Mouse (Mus musculus) layer of hippocampus, postnatal 36 days (tissue): ENCODE results near the gene Xylt1. TPM values are rescaled to one million over a fixed set of nuclear protein-coding genes. Genes with fewer than 3 reads are reported as not detected.

Source experiments
- DNase-seq, 2 experiments: peaks; one replicate each; pipeline ENCODE4 v3.0.0; 2022
- total RNA-seq, 2 experiments: library from RNA; stranded (reverse); gene quantifications; 2 replicates each; pipeline ENCODE4 v1.2.3; 2021

Xylt1 gene
- total RNA-seq, 2 experiments from 2014 or later, result 48.9 to 49.5 TPM

- no peak for DNase-seq
These were observed 136.1 kb downstream of the Xylt1 start for GRCm38 (mm10) chr7:117516896-117517295.

GRCm38 (mm10) chr7:117521369-117521768 lies 140.6 kb downstream of the Xylt1 start:
- no peak for DNase-seq

- DNase-seq, result no peak
These were observed 141.4 kb downstream of the Xylt1 start for GRCm38 (mm10) chr7:117522092-117522635.

- peak in 1 of 2 experiments; percentile 19 for DNase-seq
These were observed 143.8 kb downstream of the Xylt1 start for GRCm38 (mm10) chr7:117524430-117525214.

- DNase-seq, result no peak
These were observed 144.9 kb downstream of the Xylt1 start for GRCm38 (mm10) chr7:117525678-117526077.

- DNase-seq, result no peak
These were observed 145.8 kb downstream of the Xylt1 start for GRCm38 (mm10) chr7:117526570-117526969.

- DNase-seq, result no peak
These were observed 149.2 kb downstream of the Xylt1 start for GRCm38 (mm10) chr7:117529787-117530655.

- no peak for DNase-seq
These were observed 151.9 kb downstream of the Xylt1 start for GRCm38 (mm10) chr7:117532651-117533050.

- no peak for DNase-seq
These were observed 152.4 kb downstream of the Xylt1 start for GRCm38 (mm10) chr7:117533164-117533563.

- no peak for DNase-seq
These were observed 159.2 kb downstream of the Xylt1 start for GRCm38 (mm10) chr7:117539931-117540330.

- no peak for DNase-seq
These were observed 159.6 kb downstream of the Xylt1 start for GRCm38 (mm10) chr7:117540413-117540812.

GRCm38 (mm10) chr7:117541056-117541455 lies 160.3 kb downstream of the Xylt1 start:
- no peak for DNase-seq

- DNase-seq, result no peak
These were observed 160.9 kb downstream of the Xylt1 start for GRCm38 (mm10) chr7:117541681-117542080.

GRCm38 (mm10) chr7:117543041-117543440 lies 162.3 kb downstream of the Xylt1 start:
- DNase-seq, result no peak

- no peak for DNase-seq
These were observed 163.3 kb downstream of the Xylt1 start for GRCm38 (mm10) chr7:117544126-117544525.

GRCm38 (mm10) chr7:117548301-117548700 lies 167.5 kb downstream of the Xylt1 start:
- no peak for DNase-seq

GRCm38 (mm10) chr7:117550916-117551549 lies 170.3 kb downstream of the Xylt1 start:
- DNase-seq, result no peak

- DNase-seq, result peak in 1 of 2 experiments; percentile 27
These were observed 172.4 kb downstream of the Xylt1 start for GRCm38 (mm10) chr7:117553228-117553627.

GRCm38 (mm10) chr7:117555735-117556134 lies 175.0 kb downstream of the Xylt1 start:
- no peak for DNase-seq

- no peak for DNase-seq
These were observed 177.4 kb downstream of the Xylt1 start for GRCm38 (mm10) chr7:117558166-117558565.

- no peak for DNase-seq
These were observed 178.3 kb downstream of the Xylt1 start for GRCm38 (mm10) chr7:117559051-117559450.

GRCm38 (mm10) chr7:117563939-117564499 lies 183.2 kb downstream of the Xylt1 start:
- no peak for DNase-seq
